Mouse (Mus musculus) ES-Bruce4 (cell line): ENCODE results near the gene Knl1. TPM values are rescaled to one million over a fixed set of nuclear protein-coding genes. Genes with fewer than 3 reads are reported as not detected.
A peak's percentile ranks its signal among the peaks of the same experiment; 100 is the strongest.

Experiments used
- H3K27ac ChIP-seq: 2 replicates; pipeline ENCODE4 v1.5.1; 2012; ENCODE audit warnings: low read length, inconsistent platforms; ENCODE audit not compliant: insufficient read depth
- H3K27me3 ChIP-seq: 2 replicates; pipeline ENCODE4 v1.6.1; 2012; ENCODE audit warnings: mild to moderate bottlenecking, low read length, inconsistent platforms; ENCODE audit not compliant: control insufficient read depth, poor library complexity, insufficient read depth, severe bottlenecking
- H3K36me3 ChIP-seq: 2 replicates; pipeline ENCODE4 v1.6.1; 2012; ENCODE audit warnings: inconsistent platforms, mild to moderate bottlenecking, low read length, moderate library complexity; ENCODE audit not compliant: control insufficient read depth, poor library complexity, insufficient read depth, severe bottlenecking
- H3K4me1 ChIP-seq: one replicate; pipeline ENCODE4 v1.8.1; 2011; ENCODE audit warnings: low read length; ENCODE audit not compliant: control insufficient read depth, insufficient read depth
- H3K4me3 ChIP-seq: 2 replicates; pipeline ENCODE4 v1.5.1; 2011; ENCODE audit warnings: low read depth, mild to moderate bottlenecking, low read length
- H3K9ac ChIP-seq: 2 replicates; pipeline ENCODE4 v1.6.1; 2012; ENCODE audit warnings: low read depth, mild to moderate bottlenecking, inconsistent platforms; ENCODE audit not compliant: poor library complexity, severe bottlenecking
- H3K9me3 ChIP-seq: replicated peaks from 2 replicates; pipeline ENCODE4 v1.6.1; 2012; ENCODE audit warnings: mild to moderate bottlenecking, low read length, inconsistent platforms; ENCODE audit not compliant: control insufficient read depth, poor library complexity, insufficient read depth, severe bottlenecking
- CTCF ChIP-seq: IDR thresholded peaks from one replicate; pipeline ENCODE4 v1.8.1; 2011; ENCODE audit warnings: low read depth, low read length
- EP300 ChIP-seq: IDR thresholded peaks from 2 replicates; pipeline ENCODE4 v1.6.1; 2011; ENCODE audit warnings: low read depth, low read length; ENCODE audit not compliant: insufficient read depth
- POLR2A ChIP-seq: IDR thresholded peaks from one replicate; pipeline ENCODE4 v1.8.1; 2011; ENCODE audit warnings: low read length; ENCODE audit not compliant: insufficient read depth
- polyA plus RNA-seq: library from polyadenylated mRNA; stranded (reverse); fragments of >200 nt; gene quantifications from 2 replicates; pipeline ENCODE4 v1.2.4, GENCODE M21; 2011; ENCODE audit warnings: low read depth; ENCODE audit not compliant: missing spikeins, insufficient read depth, insufficient read length

The Knl1 gene
- polyA plus RNA-seq, 1 experiment, result 96.0 TPM

GRCm38 (mm10) chr2:119111060-119111459, 64.1 kb downstream of the Knl1 start:
- Histone ChIP-seq H3K4me1 (no peaks in the 10 kb centered on the region), H3K27ac (no peak overlapping the region), H3K27me3 (no peaks in the 10 kb centered on the region), H3K9me3 (no peaks in the 10 kb centered on the region), H3K9ac (no peak overlapping the region), H3K36me3 (peaks cover 6% of the 10 kb centered on the region), H3K4me3 (no peak overlapping the region)
- no peak for TF ChIP-seq CTCF
- no peak for TF ChIP-seq POLR2A
- TF ChIP-seq EP300, result no peak

GRCm38 (mm10) chr2:119112438-119113112, 65.7 kb downstream of the Knl1 start, which contains the start of gene Rad51:
Gene Rad51, plus strand, starts transcription at chr2:119112793.
- Histone ChIP-seq H3K27me3 (no peaks in the 10 kb centered on the region), H3K4me3 (peak within 1 kb of the TSS; percentile 97), H3K27ac (peak within 1 kb of the TSS; percentile 90), H3K9me3 (no peaks in the 10 kb centered on the region), H3K36me3 (peaks cover 15% of the 10 kb centered on the region), H3K9ac (peak within 1 kb of the TSS; percentile 90), H3K4me1 (no peaks in the 10 kb centered on the region)
- TF ChIP-seq CTCF (no peak), POLR2A (peak; percentile 97), EP300 (no peak)

- peak overlapping the region; percentile 97 for H3K4me3 ChIP-seq
- no peaks in the 10 kb centered on the region for H3K27me3 ChIP-seq
- peak overlapping the region; percentile 43 for H3K27ac ChIP-seq
- no peaks in the 10 kb centered on the region for H3K9me3 ChIP-seq
- peak overlapping the region; percentile 90 for H3K9ac ChIP-seq
- H3K4me1 ChIP-seq, result no peaks in the 10 kb centered on the region
- no peak for TF ChIP-seq POLR2A
- no peak for TF ChIP-seq EP300
- TF ChIP-seq CTCF, result no peak
- H3K36me3 ChIP-seq, result peaks cover 22% of the 10 kb centered on the region
Measured at GRCm38 (mm10) chr2:119113121-119113925, 66.4 kb downstream of the Knl1 start.

GRCm38 (mm10) chr2:119136346-119136898, 89.5 kb downstream of the Knl1 start:
- no peaks in the 10 kb centered on the region for H3K27me3 ChIP-seq
- H3K9ac ChIP-seq, result no peak overlapping the region
- H3K36me3 ChIP-seq, result peaks cover 63% of the 10 kb centered on the region
- H3K4me3 ChIP-seq, result no peak overlapping the region
- no peak overlapping the region for H3K27ac ChIP-seq
- TF ChIP-seq POLR2A, result no peak
- no peak for TF ChIP-seq EP300
- no peak for TF ChIP-seq CTCF
- no peaks in the 10 kb centered on the region for H3K9me3 ChIP-seq
- H3K4me1 ChIP-seq, result no peaks in the 10 kb centered on the region

- peaks cover 12% of the 10 kb centered on the region for H3K36me3 ChIP-seq
- H3K9ac ChIP-seq, result no peak overlapping the region
- no peaks in the 10 kb centered on the region for H3K27me3 ChIP-seq
- no peak overlapping the region for H3K4me3 ChIP-seq
- H3K27ac ChIP-seq, result peak overlapping the region; percentile 29; the same call in 1 of the 2 replicates
- no peaks in the 10 kb centered on the region for H3K4me1 ChIP-seq
- peak; percentile 57 for TF ChIP-seq CTCF
- TF ChIP-seq POLR2A, result no peak
- TF ChIP-seq EP300, result 0 out of 2 replicates have a peak, but pooled peaks have one; percentile 18
- no peaks in the 10 kb centered on the region for H3K9me3 ChIP-seq
Measured at GRCm38 (mm10) chr2:119145199-119145598, 98.3 kb downstream of the Knl1 start.

GRCm38 (mm10) chr2:119146435-119146834, 99.5 kb downstream of the Knl1 start:
- Histone ChIP-seq H3K36me3 (peaks cover 10% of the 10 kb centered on the region), H3K4me3 (no peak overlapping the region), H3K27ac (no peak overlapping the region), H3K9me3 (no peaks in the 10 kb centered on the region), H3K4me1 (no peaks in the 10 kb centered on the region), H3K9ac (no peak overlapping the region), H3K27me3 (no peaks in the 10 kb centered on the region)
- TF ChIP-seq EP300 (no peak), POLR2A (no peak), CTCF (no peak)
